Mouse (Mus musculus): ENCODE measurements around the gene Rbm8a2. TPM values are rescaled to one million over a fixed set of nuclear protein-coding genes. Genes with fewer than 3 reads are reported as not detected.

Gene Rbm8a2
- polyA plus RNA-seq, 1 experiment from 2014 or later = 1.3 TPM

GRCm38 (mm10) chr1:176000599-176000998, 21.7 kb upstream of the Rbm8a2 start:
- ATAC-seq (ENCODE audit: low FRiP score) (no peak), DNase-seq (ENCODE audit: low spot score) (no peak)
- Histone ChIP-seq H3K27ac (ENCODE audit: low read depth, low read length) (no peak overlapping the region), H3K4me3 (ENCODE audit: low read depth, low read length) (no peak overlapping the region), H3K36me3 (ENCODE audit: control insufficient read depth, insufficient read depth, low read length) (no peaks in the 10 kb centered on the region), H3K27me3 (ENCODE audit: control insufficient read depth, insufficient read depth, low read length) (no peaks in the 10 kb centered on the region), H3K4me1 (replicated peaks; ENCODE audit: control insufficient read depth, insufficient read depth, low read length) (no peaks in the 10 kb centered on the region), H3K9me3 (ENCODE audit: control insufficient read depth, low read length) (no peaks in the 10 kb centered on the region), H3K4me2 (replicated peaks; ENCODE audit: low read depth, low read length) (no peak overlapping the region), H3K9ac (ENCODE audit: low read depth, low read length) (no peak overlapping the region)
- 68% methylated on average over 5 of the region's 5 CpGs for WGBS

GRCm38 (mm10) chr1:175997076-175997651, 18.2 kb upstream of the Rbm8a2 start:
- H3K9me3 ChIP-seq (ENCODE audit: control insufficient read depth, low read length) = no peaks in the 10 kb centered on the region
- no peaks in the 10 kb centered on the region for H3K36me3 ChIP-seq (ENCODE audit: control insufficient read depth, insufficient read depth, low read length)

GRCm38 (mm10) chr1:175988912-175989311, 10.0 kb upstream of the Rbm8a2 start:
- 91% methylated on average over 4 of the region's 4 CpGs for WGBS
- no peaks in the 10 kb centered on the region for H3K4me1 ChIP-seq (replicated peaks; ENCODE audit: control insufficient read depth, insufficient read depth, low read length)
- H3K27me3 ChIP-seq (ENCODE audit: control insufficient read depth, insufficient read depth, low read length) = no peaks in the 10 kb centered on the region
- H3K27ac ChIP-seq (ENCODE audit: low read depth, low read length) = no peak overlapping the region
- H3K4me2 ChIP-seq (replicated peaks; ENCODE audit: low read depth, low read length) = no peak overlapping the region
- no peak overlapping the region for H3K4me3 ChIP-seq (ENCODE audit: low read depth, low read length)
- no peaks in the 10 kb centered on the region for H3K9me3 ChIP-seq (ENCODE audit: control insufficient read depth, low read length)
- no peak overlapping the region for H3K9ac ChIP-seq (ENCODE audit: low read depth, low read length)
- no peak for ATAC-seq (ENCODE audit: low FRiP score)
- DNase-seq (ENCODE audit: low spot score) = no peak
- H3K36me3 ChIP-seq (ENCODE audit: control insufficient read depth, insufficient read depth, low read length) = no peaks in the 10 kb centered on the region

More at GRCm38 (mm10) chr1:175997076-175997651, 18.2 kb upstream of the Rbm8a2 start:
- ATAC-seq (ENCODE audit: low FRiP score) = peak; percentile 46
- Histone ChIP-seq H3K4me3 (ENCODE audit: low read depth, low read length) (no peak overlapping the region), H3K4me1 (replicated peaks; ENCODE audit: control insufficient read depth, insufficient read depth, low read length) (no peaks in the 10 kb centered on the region), H3K9ac (ENCODE audit: low read depth, low read length) (no peak overlapping the region), H3K27ac (ENCODE audit: low read depth, low read length) (no peak overlapping the region), H3K27me3 (ENCODE audit: control insufficient read depth, insufficient read depth, low read length) (no peaks in the 10 kb centered on the region), H3K4me2 (replicated peaks; ENCODE audit: low read depth, low read length) (no peak overlapping the region)
- 55% methylated on average over 7 of the region's 7 CpGs for WGBS
- DNase-seq (ENCODE audit: low spot score) = peak; percentile 14

- WGBS = 94% methylated on average over 5 of the region's 5 CpGs
- Histone ChIP-seq H3K27me3 (ENCODE audit: control insufficient read depth, insufficient read depth, low read length) (no peaks in the 10 kb centered on the region), H3K4me2 (replicated peaks; ENCODE audit: low read depth, low read length) (no peak overlapping the region), H3K36me3 (ENCODE audit: control insufficient read depth, insufficient read depth, low read length) (no peaks in the 10 kb centered on the region), H3K4me1 (replicated peaks; ENCODE audit: control insufficient read depth, insufficient read depth, low read length) (no peaks in the 10 kb centered on the region), H3K9ac (ENCODE audit: low read depth, low read length) (no peak overlapping the region), H3K9me3 (ENCODE audit: control insufficient read depth, low read length) (no peaks in the 10 kb centered on the region), H3K4me3 (ENCODE audit: low read depth, low read length) (no peak overlapping the region), H3K27ac (ENCODE audit: low read depth, low read length) (no peak overlapping the region)
- DNase-seq (ENCODE audit: low spot score) (no peak), ATAC-seq (ENCODE audit: low FRiP score) (no peak)
Measured at GRCm38 (mm10) chr1:175988448-175988847, 9.5 kb upstream of the Rbm8a2 start.

GRCm38 (mm10) chr1:175970710-175971109, 8.2 kb downstream of the Rbm8a2 start:
- Histone ChIP-seq H3K27me3 (ENCODE audit: control insufficient read depth, insufficient read depth, low read length) (no peaks in the 10 kb centered on the region), H3K4me1 (replicated peaks; ENCODE audit: control insufficient read depth, insufficient read depth, low read length) (no peaks in the 10 kb centered on the region), H3K4me3 (ENCODE audit: low read depth, low read length) (no peak overlapping the region), H3K36me3 (ENCODE audit: control insufficient read depth, insufficient read depth, low read length) (no peaks in the 10 kb centered on the region), H3K4me2 (replicated peaks; ENCODE audit: low read depth, low read length) (no peak overlapping the region), H3K9me3 (ENCODE audit: control insufficient read depth, low read length) (no peaks in the 10 kb centered on the region), H3K27ac (ENCODE audit: low read depth, low read length) (no peak overlapping the region), H3K9ac (ENCODE audit: low read depth, low read length) (no peak overlapping the region)
- WGBS = 74% methylated on average over 5 of the region's 5 CpGs
- ATAC-seq (ENCODE audit: low FRiP score) = no peak
- DNase-seq (ENCODE audit: low spot score) = no peak

- no peaks in the 10 kb centered on the region for H3K4me1 ChIP-seq (replicated peaks; ENCODE audit: control insufficient read depth, insufficient read depth, low read length)
- H3K4me3 ChIP-seq (ENCODE audit: low read depth, low read length) = no peak overlapping the region
- no peak overlapping the region for H3K9ac ChIP-seq (ENCODE audit: low read depth, low read length)
- ATAC-seq (ENCODE audit: low FRiP score) (no peak), DNase-seq (ENCODE audit: low spot score) (no peak)
- WGBS = 90% methylated on average over 5 of the region's 5 CpGs
- no peaks in the 10 kb centered on the region for H3K27me3 ChIP-seq (ENCODE audit: control insufficient read depth, insufficient read depth, low read length)
- no peak overlapping the region for H3K27ac ChIP-seq (ENCODE audit: low read depth, low read length)
- H3K9me3 ChIP-seq (ENCODE audit: control insufficient read depth, low read length) = no peaks in the 10 kb centered on the region
- H3K4me2 ChIP-seq (replicated peaks; ENCODE audit: low read depth, low read length) = no peak overlapping the region
- H3K36me3 ChIP-seq (ENCODE audit: control insufficient read depth, insufficient read depth, low read length) = no peaks in the 10 kb centered on the region
Measured at GRCm38 (mm10) chr1:175967004-175967745, 11.7 kb downstream of the Rbm8a2 start.

- H3K9me3 ChIP-seq (ENCODE audit: control insufficient read depth, low read length) = no peaks in the 10 kb centered on the region
- H3K4me3 ChIP-seq (ENCODE audit: low read depth, low read length) = no peak overlapping the region
- no peak for DNase-seq (ENCODE audit: low spot score)
- no peak for ATAC-seq (ENCODE audit: low FRiP score)
- H3K4me2 ChIP-seq (replicated peaks; ENCODE audit: low read depth, low read length) = no peak overlapping the region
- no peaks in the 10 kb centered on the region for H3K4me1 ChIP-seq (replicated peaks; ENCODE audit: control insufficient read depth, insufficient read depth, low read length)
- 91% methylated on average over 2 of the region's 2 CpGs for WGBS
- H3K27ac ChIP-seq (ENCODE audit: low read depth, low read length) = no peak overlapping the region
- no peak overlapping the region for H3K9ac ChIP-seq (ENCODE audit: low read depth, low read length)
- H3K27me3 ChIP-seq (ENCODE audit: control insufficient read depth, insufficient read depth, low read length) = no peaks in the 10 kb centered on the region
- H3K36me3 ChIP-seq (ENCODE audit: control insufficient read depth, insufficient read depth, low read length) = no peaks in the 10 kb centered on the region
Measured at GRCm38 (mm10) chr1:175961786-175962185, 17.1 kb downstream of the Rbm8a2 start.

GRCm38 (mm10) chr1:175950851-175951250, 28.1 kb downstream of the Rbm8a2 start:
- no peak overlapping the region for H3K4me3 ChIP-seq (ENCODE audit: low read depth, low read length)
- no peaks in the 10 kb centered on the region for H3K36me3 ChIP-seq (ENCODE audit: control insufficient read depth, insufficient read depth, low read length)
- no peak overlapping the region for H3K9ac ChIP-seq (ENCODE audit: low read depth, low read length)
- H3K4me2 ChIP-seq (replicated peaks; ENCODE audit: low read depth, low read length) = no peak overlapping the region
- no peaks in the 10 kb centered on the region for H3K9me3 ChIP-seq (ENCODE audit: control insufficient read depth, low read length)
- 86% methylated on average over 2 of the region's 2 CpGs for WGBS
- no peak for DNase-seq (ENCODE audit: low spot score)
- no peaks in the 10 kb centered on the region for H3K4me1 ChIP-seq (replicated peaks; ENCODE audit: control insufficient read depth, insufficient read depth, low read length)
- H3K27ac ChIP-seq (ENCODE audit: low read depth, low read length) = no peak overlapping the region
- no peaks in the 10 kb centered on the region for H3K27me3 ChIP-seq (ENCODE audit: control insufficient read depth, insufficient read depth, low read length)
- ATAC-seq (ENCODE audit: low FRiP score) = no peak

- ATAC-seq (ENCODE audit: low FRiP score) = no peak
- 75% methylated on average over 3 of the region's 3 CpGs for WGBS
Measured at GRCm38 (mm10) chr1:175950421-175950820, 28.5 kb downstream of the Rbm8a2 start.

More at GRCm38 (mm10) chr1:175950421-175950820, 28.5 kb downstream of the Rbm8a2 start:
- H3K27me3 ChIP-seq (ENCODE audit: control insufficient read depth, insufficient read depth, low read length) = no peaks in the 10 kb centered on the region
- no peak overlapping the region for H3K27ac ChIP-seq (ENCODE audit: low read depth, low read length)
- H3K9me3 ChIP-seq (ENCODE audit: control insufficient read depth, low read length) = no peaks in the 10 kb centered on the region
- no peak overlapping the region for H3K4me3 ChIP-seq (ENCODE audit: low read depth, low read length)
- no peak for DNase-seq (ENCODE audit: low spot score)
- no peak overlapping the region for H3K4me2 ChIP-seq (replicated peaks; ENCODE audit: low read depth, low read length)
- no peaks in the 10 kb centered on the region for H3K36me3 ChIP-seq (ENCODE audit: control insufficient read depth, insufficient read depth, low read length)
- no peaks in the 10 kb centered on the region for H3K4me1 ChIP-seq (replicated peaks; ENCODE audit: control insufficient read depth, insufficient read depth, low read length)
- no peak overlapping the region for H3K9ac ChIP-seq (ENCODE audit: low read depth, low read length)
